Mouse (Mus musculus): ENCODE measurements around the gene Trmt10a. TPM values are rescaled to one million over a fixed set of nuclear protein-coding genes. Genes with fewer than 3 reads are reported as not detected.

Gene Trmt10a
- polyA plus RNA-seq, 2 experiments = 9.7 to 12.8 TPM

GRCm38 (mm10) chr3:138101936-138102335, 41.3 kb upstream of the Trmt10a start:
- no peak for ATAC-seq (ENCODE audit: low FRiP score, low read depth)
- WGBS = 89% methylated on average over 4 of the region's 4 CpGs
- Histone ChIP-seq H3K4me2 (replicated peaks; ENCODE audit: low read depth, low read length, severe bottlenecking) (no peak overlapping the region), H3K27me3 (ENCODE audit: control insufficient read depth, insufficient read depth, low read length) (no peaks in the 10 kb centered on the region), H3K9ac (ENCODE audit: low read depth, low read length, severe bottlenecking) (no peak overlapping the region), H3K27ac (replicated peaks; ENCODE audit: low read depth, low read length) (no peak overlapping the region), H3K4me1 (ENCODE audit: control insufficient read depth, insufficient read depth, low read length) (no peaks in the 10 kb centered on the region), H3K9me3 (ENCODE audit: control insufficient read depth, low read length) (no peaks in the 10 kb centered on the region), H3K36me3 (ENCODE audit: control insufficient read depth, insufficient read depth, low read length) (no peaks in the 10 kb centered on the region), H3K4me3 (replicated peaks; ENCODE audit: low read length) (no peak overlapping the region)
- no peak for DNase-seq (ENCODE audit: low spot score)
- no peak for TF ChIP-seq POLR2A (IDR thresholded peaks at IDR 0.05; ENCODE audit: borderline replicate concordance, extremely low read depth, insufficient read depth, insufficient read length)

GRCm38 (mm10) chr3:138103690-138104089, 39.6 kb upstream of the Trmt10a start:
- H3K4me1 ChIP-seq (ENCODE audit: control insufficient read depth, insufficient read depth, low read length) = no peaks in the 10 kb centered on the region
- no peak overlapping the region for H3K4me2 ChIP-seq (replicated peaks; ENCODE audit: low read depth, low read length, severe bottlenecking)
- H3K27me3 ChIP-seq (ENCODE audit: control insufficient read depth, insufficient read depth, low read length) = no peaks in the 10 kb centered on the region
- TF ChIP-seq POLR2A (IDR thresholded peaks at IDR 0.05; ENCODE audit: borderline replicate concordance, extremely low read depth, insufficient read depth, insufficient read length) = no peak
- no peak overlapping the region for H3K27ac ChIP-seq (replicated peaks; ENCODE audit: low read depth, low read length)
- ATAC-seq (ENCODE audit: low FRiP score, low read depth) = no peak
- no peak overlapping the region for H3K9ac ChIP-seq (ENCODE audit: low read depth, low read length, severe bottlenecking)
- DNase-seq (ENCODE audit: low spot score) = no peak
- WGBS = 92% methylated on average over 4 of the region's 4 CpGs
- H3K9me3 ChIP-seq (ENCODE audit: control insufficient read depth, low read length) = no peaks in the 10 kb centered on the region
- no peaks in the 10 kb centered on the region for H3K36me3 ChIP-seq (ENCODE audit: control insufficient read depth, insufficient read depth, low read length)
- H3K4me3 ChIP-seq (replicated peaks; ENCODE audit: low read length) = no peak overlapping the region

DNA sequence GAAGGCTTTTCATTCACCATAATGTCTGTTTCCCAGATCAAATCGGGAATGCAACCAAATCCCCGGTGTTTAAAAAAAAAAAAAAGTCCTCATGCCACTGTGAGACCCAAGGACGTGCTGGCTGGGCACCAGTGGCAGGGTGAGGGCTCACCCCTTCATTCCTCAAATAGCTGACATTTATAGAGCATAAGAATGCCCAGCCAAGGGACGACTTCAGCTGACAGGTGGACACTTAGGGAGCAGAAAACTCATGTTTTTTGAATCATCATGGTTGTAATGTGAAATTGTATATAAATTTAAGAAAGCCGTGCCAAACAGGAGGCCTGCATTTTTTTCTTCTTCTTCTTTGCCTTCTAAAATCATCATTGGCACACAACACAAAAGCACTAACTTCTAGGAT, 38.2 kb upstream of the Trmt10a start:
- no peaks in the 10 kb centered on the region for H3K27me3 ChIP-seq (ENCODE audit: control insufficient read depth, insufficient read depth, low read length)
- H3K9me3 ChIP-seq (ENCODE audit: control insufficient read depth, low read length) = no peaks in the 10 kb centered on the region
- H3K36me3 ChIP-seq (ENCODE audit: control insufficient read depth, insufficient read depth, low read length) = no peaks in the 10 kb centered on the region
- no peaks in the 10 kb centered on the region for H3K4me1 ChIP-seq (ENCODE audit: control insufficient read depth, insufficient read depth, low read length)
- H3K27ac ChIP-seq (replicated peaks; ENCODE audit: low read depth, low read length) = no peak overlapping the region
- ATAC-seq (ENCODE audit: low FRiP score, low read depth) (0 out of 2 replicates have a peak, but pooled peaks have one; percentile 74), DNase-seq (ENCODE audit: low spot score) (no peak)
- no peak overlapping the region for H3K4me3 ChIP-seq (replicated peaks; ENCODE audit: low read length)
- H3K9ac ChIP-seq (ENCODE audit: low read depth, low read length, severe bottlenecking) = no peak overlapping the region
- 65% methylated on average over 5 of the region's 5 CpGs for WGBS
- H3K4me2 ChIP-seq (replicated peaks; ENCODE audit: low read depth, low read length, severe bottlenecking) = no peak overlapping the region
- TF ChIP-seq POLR2A (IDR thresholded peaks at IDR 0.05; ENCODE audit: borderline replicate concordance, extremely low read depth, insufficient read depth, insufficient read length) = no peak

GRCm38 (mm10) chr3:138106887-138107286, 36.4 kb upstream of the Trmt10a start:
- ATAC-seq (ENCODE audit: low FRiP score, low read depth) = no peak
- Histone ChIP-seq H3K27ac (replicated peaks; ENCODE audit: low read depth, low read length) (no peak overlapping the region), H3K9ac (ENCODE audit: low read depth, low read length, severe bottlenecking) (no peak overlapping the region), H3K36me3 (ENCODE audit: control insufficient read depth, insufficient read depth, low read length) (no peaks in the 10 kb centered on the region), H3K4me1 (ENCODE audit: control insufficient read depth, insufficient read depth, low read length) (no peaks in the 10 kb centered on the region), H3K9me3 (ENCODE audit: control insufficient read depth, low read length) (no peaks in the 10 kb centered on the region), H3K27me3 (ENCODE audit: control insufficient read depth, insufficient read depth, low read length) (no peaks in the 10 kb centered on the region), H3K4me3 (replicated peaks; ENCODE audit: low read length) (no peak overlapping the region), H3K4me2 (replicated peaks; ENCODE audit: low read depth, low read length, severe bottlenecking) (no peak overlapping the region)
- WGBS = 89% methylated on average over 10 of the region's 10 CpGs
- TF ChIP-seq POLR2A (IDR thresholded peaks at IDR 0.05; ENCODE audit: borderline replicate concordance, extremely low read depth, insufficient read depth, insufficient read length) = no peak
- no peak for DNase-seq (ENCODE audit: low spot score)

DNA sequence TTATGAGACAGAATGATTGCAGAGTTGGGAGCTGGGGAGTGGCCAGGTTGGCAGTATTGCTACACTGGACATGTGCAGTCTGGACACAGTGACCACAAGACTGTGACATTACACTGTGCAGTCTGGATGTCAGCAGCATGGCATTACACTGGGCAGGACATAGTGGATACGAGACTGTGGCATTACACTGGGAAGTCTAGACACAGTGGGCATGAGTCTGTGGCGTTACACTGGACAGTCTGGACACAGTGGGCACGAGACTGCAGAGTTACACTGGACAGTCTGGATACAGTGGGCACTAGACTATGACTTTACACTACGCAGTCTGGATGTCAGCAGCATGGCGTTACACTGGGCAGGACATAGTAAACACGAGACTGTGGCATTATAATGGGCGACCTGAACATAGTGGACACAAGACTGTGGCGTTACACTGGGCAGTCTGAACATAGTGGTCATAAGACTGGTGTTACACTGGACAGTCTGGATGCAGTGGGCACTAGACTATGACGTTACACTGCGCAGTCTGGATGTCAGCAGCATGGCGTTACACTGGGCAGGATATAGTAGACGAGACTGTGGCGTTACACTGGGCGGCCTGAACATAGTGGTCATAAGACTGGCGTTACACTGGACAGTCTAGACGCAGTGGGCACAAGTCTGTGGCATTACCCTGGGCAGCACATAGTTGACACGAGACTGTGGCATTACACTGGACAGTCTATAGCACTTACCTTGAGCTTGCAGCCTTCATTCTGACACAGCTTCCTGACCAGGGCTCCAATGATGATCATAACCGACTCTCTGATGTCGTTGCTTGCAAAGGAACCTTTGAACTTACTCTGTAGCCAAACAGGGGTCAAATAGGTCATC, 32.1 kb upstream of the Trmt10a start:
- no peaks in the 10 kb centered on the region for H3K27me3 ChIP-seq (ENCODE audit: control insufficient read depth, insufficient read depth, low read length)
- no peaks in the 10 kb centered on the region for H3K9me3 ChIP-seq (ENCODE audit: control insufficient read depth, low read length)
- no peak for TF ChIP-seq POLR2A (IDR thresholded peaks at IDR 0.05; ENCODE audit: borderline replicate concordance, extremely low read depth, insufficient read depth, insufficient read length)
- no peaks in the 10 kb centered on the region for H3K36me3 ChIP-seq (ENCODE audit: control insufficient read depth, insufficient read depth, low read length)
- no peak overlapping the region for H3K27ac ChIP-seq (replicated peaks; ENCODE audit: low read depth, low read length)
- DNase-seq (ENCODE audit: low spot score) = no peak
- H3K4me3 ChIP-seq (replicated peaks; ENCODE audit: low read length) = no peak overlapping the region
- H3K9ac ChIP-seq (ENCODE audit: low read depth, low read length, severe bottlenecking) = no peak overlapping the region
- H3K4me2 ChIP-seq (replicated peaks; ENCODE audit: low read depth, low read length, severe bottlenecking) = no peak overlapping the region
- no peak for ATAC-seq (ENCODE audit: low FRiP score, low read depth)
- H3K4me1 ChIP-seq (ENCODE audit: control insufficient read depth, insufficient read depth, low read length) = no peaks in the 10 kb centered on the region
- WGBS = 87% methylated on average over 19 of the region's 19 CpGs

Measured in limb, embryonic 14.5 days (tissue).